Mouse (Mus musculus): ENCODE measurements around the gene Vdr. TPM values are rescaled to one million over a fixed set of nuclear protein-coding genes. Genes with fewer than 3 reads are reported as not detected.

The Vdr gene
- polyA plus RNA-seq, 2 experiments: 0.11 to 0.15 TPM

DNA sequence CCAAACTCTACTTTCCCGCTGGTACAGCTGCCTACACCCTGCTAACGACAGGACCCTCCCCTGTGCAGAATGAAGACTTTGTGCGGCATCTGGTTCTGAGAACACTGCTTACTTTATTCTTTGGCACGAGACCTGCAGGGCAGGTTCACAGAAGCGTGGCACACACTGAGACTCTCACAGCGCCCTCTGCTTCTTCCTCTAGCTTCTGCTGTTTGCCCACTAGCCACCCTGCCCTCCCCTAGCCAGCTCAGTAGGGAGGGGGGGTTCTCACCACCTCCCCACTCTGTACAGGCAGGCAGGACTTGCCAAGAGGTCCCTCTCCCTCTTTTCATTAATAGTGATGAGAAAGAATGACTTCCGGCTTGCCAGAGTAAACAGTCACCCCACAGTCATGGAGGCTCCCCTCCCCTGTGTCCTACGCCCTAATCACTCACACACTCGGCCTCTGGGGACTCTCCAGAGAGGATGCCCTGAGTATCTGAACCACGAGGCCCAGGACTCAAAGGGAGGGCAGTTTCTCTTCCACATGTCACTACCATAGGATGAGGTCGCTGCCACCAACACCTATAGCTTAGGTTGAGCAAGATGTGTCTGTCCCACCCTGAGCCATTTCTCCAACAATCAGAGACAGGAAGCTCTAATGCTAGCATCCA, 6.0 kb downstream of the Vdr start:
- TF ChIP-seq EP300 (IDR thresholded peaks at IDR 0.05; ENCODE audit: low read depth): no peak
- TF ChIP-seq CTCF (IDR thresholded peaks at IDR 0.05; ENCODE audit: low read depth): no peak

DNA sequence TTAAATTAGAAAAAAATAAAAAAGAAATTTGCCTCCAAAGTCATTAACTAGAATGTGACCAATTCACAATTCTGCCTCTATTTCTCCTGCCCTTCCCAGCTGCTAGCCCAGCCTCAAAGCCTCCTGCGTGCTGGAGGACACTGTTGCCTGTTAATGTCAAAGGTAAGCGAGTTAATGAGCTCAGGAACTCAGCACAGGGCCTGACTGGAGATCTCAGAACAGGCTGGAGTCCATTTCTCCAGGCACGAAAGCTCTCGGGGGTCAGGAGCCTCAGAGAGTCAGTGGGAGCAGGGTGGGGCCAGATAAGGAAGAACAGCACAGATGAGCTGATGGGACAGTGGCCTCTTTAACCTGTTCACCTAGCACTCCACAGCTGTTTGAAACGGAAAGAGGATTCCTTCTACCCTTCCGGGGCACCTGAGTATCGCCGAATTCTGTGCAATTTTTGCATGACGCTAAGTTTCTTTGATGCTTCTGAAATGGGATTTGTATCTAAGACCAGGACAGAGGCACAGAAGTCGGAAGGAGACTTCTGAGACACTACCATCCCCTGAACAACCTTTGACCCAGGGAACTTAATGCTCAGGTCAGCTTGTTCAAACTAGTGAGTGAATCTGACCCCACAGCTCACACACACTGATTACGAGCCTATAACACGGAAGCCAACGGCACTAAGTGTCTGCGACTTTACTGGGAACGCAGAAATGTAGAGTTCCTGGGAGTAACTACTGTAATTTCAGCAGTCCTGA, 7.0 kb downstream of the Vdr start:
- Histone ChIP-seq H3K4me1 (replicated peaks; ENCODE audit: control insufficient read depth in 2 of 2, insufficient read depth in 2 of 2, low read length in 1 of 2) (peaks cover 0 to 6% of the 10 kb centered on the region in 2 experiments; a peak in 2 of 4 replicates), H3K27me3 (ENCODE audit: control insufficient read depth, insufficient read depth, low read length) (peaks cover 6% of the 10 kb centered on the region), H3K27ac (no peak overlapping the region), H3K9me3 (ENCODE audit: control insufficient read depth, low read length) (no peaks in the 10 kb centered on the region), H3K36me3 (replicated peaks; ENCODE audit: control insufficient read depth, insufficient read depth, low read depth) (no peaks in the 10 kb centered on the region), H3K9ac (replicated peaks) (no peak overlapping the region), H3K4me2 (ENCODE audit: low read depth) (no peak overlapping the region), H3K4me3 (ENCODE audit: insufficient read depth in 1 of 2, low read depth in 2 of 2, low read length in 2 of 2) (no peak overlapping the region)
- TF ChIP-seq EP300 (IDR thresholded peaks at IDR 0.05; ENCODE audit: low read depth) (no peak), CTCF (IDR thresholded peaks at IDR 0.05; ENCODE audit: low read depth) (no peak)
- ATAC-seq (ENCODE audit: insufficient read depth): no peak
- 57% methylated on average over 15 of the region's 15 CpGs for WGBS (ENCODE audit: insufficient replicate concordance)
- DNase-seq (ENCODE audit: low read depth in 3 of 3, low spot score in 3 of 3): no peak

More for the DNA sequence above, 6.0 kb downstream of the Vdr start:
- Histone ChIP-seq H3K4me3 (ENCODE audit: insufficient read depth in 1 of 2, low read depth in 2 of 2, low read length in 2 of 2) (no peak overlapping the region), H3K4me1 (replicated peaks; ENCODE audit: control insufficient read depth in 2 of 2, insufficient read depth in 2 of 2, low read length in 1 of 2) (peaks cover 0 to 6% of the 10 kb centered on the region in 2 experiments; a peak in 2 of 4 replicates), H3K27ac (no peak overlapping the region), H3K9ac (replicated peaks) (no peak overlapping the region), H3K27me3 (ENCODE audit: control insufficient read depth, insufficient read depth, low read length) (peaks cover 15% of the 10 kb centered on the region), H3K9me3 (ENCODE audit: control insufficient read depth, low read length) (no peaks in the 10 kb centered on the region), H3K4me2 (ENCODE audit: low read depth) (no peak overlapping the region), H3K36me3 (replicated peaks; ENCODE audit: control insufficient read depth, insufficient read depth, low read depth) (no peaks in the 10 kb centered on the region)
- DNase-seq (ENCODE audit: low read depth in 3 of 3, low spot score in 3 of 3): no peak
- no peak for ATAC-seq (ENCODE audit: insufficient read depth)
- 50% methylated on average over 11 of the region's 11 CpGs for WGBS (ENCODE audit: insufficient replicate concordance)

DNA sequence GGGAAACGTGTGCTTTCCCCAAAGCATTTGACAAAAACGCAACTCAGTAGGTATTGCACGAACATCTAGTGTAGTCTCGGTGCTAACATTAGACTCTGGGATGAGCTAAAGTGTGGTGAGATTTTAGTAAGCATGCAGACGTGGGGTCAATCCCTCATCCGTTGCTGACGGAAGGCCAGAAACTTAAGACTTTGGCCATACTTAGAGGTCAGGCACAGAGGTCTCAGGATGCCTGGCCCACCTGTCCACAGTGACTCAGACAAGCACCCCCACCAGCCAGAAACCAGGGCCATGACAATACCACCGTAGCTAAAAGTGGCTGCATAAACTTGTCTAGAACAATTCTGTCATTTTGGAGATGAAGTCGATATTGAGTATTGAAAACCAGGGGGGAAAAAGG, 9.4 kb downstream of the Vdr start:
- ATAC-seq (ENCODE audit: insufficient read depth): no peak
- Histone ChIP-seq H3K9ac (replicated peaks) (no peak overlapping the region), H3K4me1 (replicated peaks; ENCODE audit: control insufficient read depth in 2 of 2, insufficient read depth in 2 of 2, low read length in 1 of 2) (no peaks in the 10 kb centered on the region), H3K27me3 (ENCODE audit: control insufficient read depth, insufficient read depth, low read length) (no peaks in the 10 kb centered on the region), H3K4me3 (ENCODE audit: insufficient read depth in 1 of 2, low read depth in 2 of 2, low read length in 2 of 2) (no peak overlapping the region), H3K9me3 (ENCODE audit: control insufficient read depth, low read length) (no peaks in the 10 kb centered on the region), H3K27ac (no peak overlapping the region), H3K36me3 (replicated peaks; ENCODE audit: control insufficient read depth, insufficient read depth, low read depth) (no peaks in the 10 kb centered on the region), H3K4me2 (ENCODE audit: low read depth) (no peak overlapping the region)
- 70% methylated on average over 9 of the region's 9 CpGs for WGBS (ENCODE audit: insufficient replicate concordance)
- TF ChIP-seq CTCF (IDR thresholded peaks at IDR 0.05; ENCODE audit: low read depth) (no peak), EP300 (IDR thresholded peaks at IDR 0.05; ENCODE audit: low read depth) (no peak)
- DNase-seq (ENCODE audit: low read depth in 3 of 3, low spot score in 3 of 3): no peak

DNA sequence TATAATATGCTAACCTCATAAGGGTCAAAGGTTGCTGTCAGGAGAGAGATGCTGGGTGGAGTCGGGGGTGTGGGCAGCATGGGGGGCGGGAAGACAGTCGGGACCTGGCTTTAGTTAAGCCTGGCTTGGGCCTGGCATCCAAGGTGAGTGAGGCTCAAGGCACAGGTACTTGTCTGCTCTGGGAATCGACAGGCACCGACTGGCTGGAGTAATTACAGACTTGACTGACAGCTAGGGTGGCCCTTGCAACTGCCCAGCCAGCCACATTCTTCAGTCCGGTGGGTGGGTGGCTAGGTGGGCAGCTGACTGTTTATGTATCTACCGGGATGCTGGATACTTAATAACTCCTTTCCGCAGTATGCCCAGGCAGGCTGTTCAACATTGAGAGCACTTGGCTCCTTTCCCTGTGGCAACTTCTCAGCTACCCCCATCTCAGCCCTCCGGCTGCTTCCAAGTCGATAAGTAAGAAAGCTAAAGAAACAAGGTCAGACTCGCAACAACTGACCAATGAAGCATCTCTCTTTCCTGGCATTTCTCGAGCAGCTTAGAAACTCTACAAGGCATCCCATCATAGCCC, 10.0 kb downstream of the Vdr start:
- Histone ChIP-seq H3K4me2 (ENCODE audit: low read depth) (no peak overlapping the region), H3K27ac (no peak overlapping the region), H3K27me3 (ENCODE audit: control insufficient read depth, insufficient read depth, low read length) (no peaks in the 10 kb centered on the region), H3K4me1 (replicated peaks; ENCODE audit: control insufficient read depth in 2 of 2, insufficient read depth in 2 of 2, low read length in 1 of 2) (no peaks in the 10 kb centered on the region), H3K4me3 (ENCODE audit: insufficient read depth in 1 of 2, low read depth in 2 of 2, low read length in 2 of 2) (no peak overlapping the region), H3K9ac (replicated peaks) (no peak overlapping the region), H3K9me3 (ENCODE audit: control insufficient read depth, low read length) (no peaks in the 10 kb centered on the region), H3K36me3 (replicated peaks; ENCODE audit: control insufficient read depth, insufficient read depth, low read depth) (no peaks in the 10 kb centered on the region)
- DNase-seq (ENCODE audit: low read depth in 3 of 3, low spot score in 3 of 3): no peak
- 72% methylated on average over 12 of the region's 12 CpGs for WGBS (ENCODE audit: insufficient replicate concordance)
- TF ChIP-seq EP300 (IDR thresholded peaks at IDR 0.05; ENCODE audit: low read depth): no peak
- TF ChIP-seq CTCF (IDR thresholded peaks at IDR 0.05; ENCODE audit: low read depth): no peak
- no peak for ATAC-seq (ENCODE audit: insufficient read depth)

DNA sequence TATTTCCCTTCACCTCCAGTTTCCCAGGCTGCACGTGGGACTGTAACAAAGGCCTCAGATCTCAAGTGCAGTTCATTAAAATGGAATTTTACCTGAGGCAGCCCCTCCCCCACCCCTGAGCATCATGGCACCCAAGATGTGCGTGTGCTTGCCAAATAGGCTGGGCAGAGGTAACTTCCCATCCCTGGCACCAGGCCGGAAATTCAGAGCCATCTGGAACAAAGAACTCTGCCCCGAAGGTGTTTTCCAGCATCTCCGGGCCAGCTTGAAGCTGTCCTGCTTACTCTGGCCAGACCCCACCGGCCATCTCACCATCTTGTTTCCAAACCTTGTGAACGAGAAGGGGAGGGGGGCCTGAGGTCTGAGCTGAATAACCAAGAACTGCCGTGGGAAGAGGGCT, 10.7 kb downstream of the Vdr start:
- Histone ChIP-seq H3K27ac (no peak overlapping the region), H3K9ac (replicated peaks) (no peak overlapping the region), H3K36me3 (replicated peaks; ENCODE audit: control insufficient read depth, insufficient read depth, low read depth) (no peaks in the 10 kb centered on the region), H3K4me1 (replicated peaks; ENCODE audit: control insufficient read depth in 2 of 2, insufficient read depth in 2 of 2, low read length in 1 of 2) (no peaks in the 10 kb centered on the region), H3K4me2 (ENCODE audit: low read depth) (no peak overlapping the region), H3K27me3 (ENCODE audit: control insufficient read depth, insufficient read depth, low read length) (no peaks in the 10 kb centered on the region), H3K4me3 (ENCODE audit: insufficient read depth in 1 of 2, low read depth in 2 of 2, low read length in 2 of 2) (no peak overlapping the region), H3K9me3 (ENCODE audit: control insufficient read depth, low read length) (no peaks in the 10 kb centered on the region)
- DNase-seq (ENCODE audit: low read depth in 3 of 3, low spot score in 3 of 3) (no peak), ATAC-seq (ENCODE audit: insufficient read depth) (no peak)
- no peak for TF ChIP-seq CTCF (IDR thresholded peaks at IDR 0.05; ENCODE audit: low read depth)
- no peak for TF ChIP-seq EP300 (IDR thresholded peaks at IDR 0.05; ENCODE audit: low read depth)
- WGBS (ENCODE audit: insufficient replicate concordance): 65% methylated on average over 8 of the region's 8 CpGs

All from liver, embryonic 14.5 days (tissue).